Mouse (Mus musculus) liver, embryonic 11.5 days (tissue): Measurements from ENCODE around the gene Zc3h8. TPM values are rescaled to one million over a fixed set of nuclear protein-coding genes. Genes with fewer than 3 reads are reported as not detected.

Experiments used
- microRNA-seq: library from miRNA; unstranded; fragments of <30 nt; microRNA quantifications from one replicate; pipeline ENCODE4, GENCODE M21; 2017; ENCODE audit warnings: borderline number of aligned reads
- polyA plus RNA-seq: library from polyadenylated mRNA; unstranded; fragments of >200 nt; fragmentation: Nextera tagmentation; extraction: Ambion mirVana; gene quantifications from 2 replicates; pipeline ENCODE4 v1.2.1, GENCODE M21; 2014

The Zc3h8 gene
- polyA plus RNA-seq, 1 experiment from 2014 or later: 11.9 TPM

Small RNA genes within 50 kb of the gene (microRNA-seq; reads per million reads assigned to microRNA genes)
- gene Gm22859: not detected

Other genes with a start within 250 kb of the Zc3h8 start
- gene Mertk, start 245.1 kb downstream of the Zc3h8 start, polyA plus RNA-seq: 4.9 and 6.6 TPM in 2 replicates
- 15.5 and 16.0 TPM in 2 replicates for gene Tmem87b, start 126.0 kb downstream of the Zc3h8 start, polyA plus RNA-seq
- 0.62 and 0.90 TPM in 2 replicates for gene Fbln7, start 81.1 kb downstream of the Zc3h8 start, polyA plus RNA-seq
- 0.84 and 1.3 TPM in 2 replicates for gene Zc3h6, start 23.3 kb upstream of the Zc3h8 start, polyA plus RNA-seq
- 7.5 and 8.7 TPM in 2 replicates for gene Gm10762, start 23.6 kb upstream of the Zc3h8 start, polyA plus RNA-seq
- gene Vinac1, start 104.1 kb upstream of the Zc3h8 start, polyA plus RNA-seq: 0.05 and 0.06 TPM in 2 replicates
- gene Ttl, start 121.9 kb upstream of the Zc3h8 start, polyA plus RNA-seq: 5.2 and 6.1 TPM in 2 replicates
- 52.5 and 52.7 TPM in 2 replicates for gene Polr1b, start 156.9 kb upstream of the Zc3h8 start, polyA plus RNA-seq
- 18.6 and 19.5 TPM in 2 replicates for gene Chchd5, start 185.6 kb upstream of the Zc3h8 start, polyA plus RNA-seq